Mouse (Mus musculus) CH12.LX (cell line): ENCODE measurements around the gene Sdf2l1. TPM values are rescaled to one million over a fixed set of nuclear protein-coding genes. Genes with fewer than 3 reads are reported as not detected.

Experiments used
- DNase-seq: peaks from one replicate; pipeline ENCODE4 v3.0.0-alpha.2; 2013; ENCODE audit errors: extremely low read depth
- H3K27ac ChIP-seq: 2 replicates; pipeline ENCODE4 v1.5.1; 2012; ENCODE audit warnings: low read depth, mild to moderate bottlenecking, control low read depth, moderate library complexity; ENCODE audit not compliant: insufficient read depth
- H3K27me3 ChIP-seq: replicated peaks from 2 replicates; pipeline ENCODE3; 2012; ENCODE audit warnings: inconsistent platforms
- H3K36me3 ChIP-seq, 2 experiments: replicated peaks in 1 of 2; 2 replicates each; pipeline versions ENCODE3 to v1.6.1; 2012; ENCODE audit warnings: inconsistent platforms in 1 of 2, low read length in 1 of 2, mild to moderate bottlenecking in 1 of 2, mixed read lengths in 1 of 2, moderate library complexity in 1 of 2; ENCODE audit not compliant: control insufficient read depth in 1 of 2, insufficient read depth in 1 of 2
- H3K4me1 ChIP-seq, 2 experiments: 2 replicates each; pipeline ENCODE4 v1.6.1; 2012; ENCODE audit warnings: inconsistent platforms in 1 of 2, moderate library complexity in 1 of 2; ENCODE audit not compliant: insufficient read depth in 2 of 2, control insufficient read depth in 1 of 2
- H3K4me2 ChIP-seq: 2 replicates; pipeline ENCODE4 v1.6.1; 2012; ENCODE audit warnings: low read depth, mild to moderate bottlenecking, control low read depth; ENCODE audit not compliant: poor library complexity, insufficient read depth, severe bottlenecking
- H3K4me3 ChIP-seq, 3 experiments: fragments of 150-350 bp in 1 of 3; sonication (generic) in 1 of 3; replicated peaks in 1 of 3; 2 replicates each; pipeline versions ENCODE3 to v1.5.1; 2011 to 2012; ENCODE audit warnings: low read depth in 2 of 3, low read length in 2 of 3, mild to moderate bottlenecking in 2 of 3, moderate library complexity in 2 of 3, control low read depth in 1 of 3, improper control_type of control experiment in 1 of 3, inconsistent platforms in 1 of 3, mixed read lengths in 1 of 3; ENCODE audit not compliant: poor library complexity in 1 of 3
- H3K79me2 ChIP-seq: replicated peaks from 2 replicates; pipeline ENCODE4 v1.6.1; 2012; ENCODE audit warnings: mild to moderate bottlenecking, moderate library complexity; ENCODE audit not compliant: control insufficient read depth, poor library complexity, insufficient read depth, severe bottlenecking; ENCODE audit errors: extremely low read depth
- H3K9ac ChIP-seq: 2 replicates; pipeline ENCODE4 v1.6.1; 2012; ENCODE audit warnings: low read depth, mild to moderate bottlenecking, control low read depth, moderate library complexity; ENCODE audit not compliant: insufficient read depth
- H3K9me3 ChIP-seq: replicated peaks from 2 replicates; pipeline ENCODE3; 2012; ENCODE audit warnings: low read length, inconsistent platforms, mixed read lengths
- BHLHE40 ChIP-seq: IDR thresholded peaks from 2 replicates; pipeline ENCODE4 v1.6.1; 2011; ENCODE audit warnings: mild to moderate bottlenecking, low read depth, low read length, improper control_type of control experiment
- CHD1 ChIP-seq: IDR thresholded peaks from 2 replicates; pipeline ENCODE4 v1.6.1; 2012; ENCODE audit warnings: low read depth, low read length, improper control_type of control experiment, inconsistent platforms
- CHD2 ChIP-seq: IDR thresholded peaks from 2 replicates; pipeline ENCODE4 v1.6.1; 2011; ENCODE audit warnings: low read length, improper control_type of control experiment
- CTCF ChIP-seq, 2 experiments: IDR thresholded peaks in 1 of 2; conservative IDR thresholded peaks in 1 of 2; 2 replicates each; pipeline ENCODE4 v1.5.1; 2011 to 2012; ENCODE audit warnings: low read depth in 2 of 2, low read length in 2 of 2, improper control_type of control experiment in 1 of 2, inconsistent platforms in 1 of 2, mild to moderate bottlenecking in 1 of 2, moderate library complexity in 1 of 2
- E2F4 ChIP-seq: IDR thresholded peaks from 2 replicates; pipeline ENCODE4 v1.6.1; 2011; ENCODE audit warnings: low read depth, low read length, improper control_type of control experiment; ENCODE audit not compliant: insufficient replicate concordance
- ELF1 ChIP-seq: IDR thresholded peaks from 2 replicates; pipeline ENCODE4 v1.6.1; 2014; ENCODE audit warnings: low read depth, mild to moderate bottlenecking, inconsistent platforms, low read length, improper control_type of control experiment
- EP300 ChIP-seq: IDR thresholded peaks from 2 replicates; pipeline ENCODE4 v1.6.1; 2011; ENCODE audit warnings: low read length, improper control_type of control experiment
- ETS1 ChIP-seq: conservative IDR thresholded peaks from 2 replicates; pipeline ENCODE4 v1.6.1; 2012; ENCODE audit warnings: low read depth, mild to moderate bottlenecking, inconsistent platforms, low read length, improper control_type of control experiment, moderate library complexity
- GABPA ChIP-seq: IDR thresholded peaks from 2 replicates; pipeline ENCODE4 v1.6.1; 2012; ENCODE audit warnings: low read depth, low read length, improper control_type of control experiment, inconsistent platforms; ENCODE audit not compliant: insufficient replicate concordance
- HCFC1 ChIP-seq: IDR thresholded peaks from 2 replicates; pipeline ENCODE4 v1.6.1; 2012; ENCODE audit warnings: low read depth, mild to moderate bottlenecking, inconsistent platforms, low read length, improper control_type of control experiment
- IRF4 ChIP-seq: IDR thresholded peaks from 2 replicates; pipeline ENCODE4 v1.6.1; 2014; ENCODE audit warnings: low read depth, mild to moderate bottlenecking, inconsistent platforms, low read length, improper control_type of control experiment
- JUN ChIP-seq: IDR thresholded peaks from 2 replicates; pipeline ENCODE4 v1.6.1; 2011; ENCODE audit warnings: low read depth, mild to moderate bottlenecking, low read length, improper control_type of control experiment, moderate library complexity; ENCODE audit not compliant: insufficient read depth
- JUND ChIP-seq: conservative IDR thresholded peaks from 2 replicates; pipeline ENCODE4 v1.6.1; 2011; ENCODE audit warnings: low read depth, low read length, improper control_type of control experiment
- KAT2A ChIP-seq: IDR thresholded peaks from 2 replicates; pipeline ENCODE4 v1.6.1; 2012; ENCODE audit warnings: low read length, improper control_type of control experiment, inconsistent platforms; ENCODE audit not compliant: insufficient replicate concordance
- MAFK ChIP-seq: IDR thresholded peaks from 2 replicates; pipeline ENCODE4 v1.6.1; 2011; ENCODE audit warnings: low read length, improper control_type of control experiment; ENCODE audit not compliant: insufficient replicate concordance
- MAX ChIP-seq: IDR thresholded peaks from 2 replicates; pipeline ENCODE4 v1.6.1; 2011; ENCODE audit warnings: low read length, improper control_type of control experiment
- MAZ ChIP-seq: IDR thresholded peaks from 2 replicates; pipeline ENCODE4 v1.6.1; 2012; ENCODE audit warnings: low read depth, mild to moderate bottlenecking, inconsistent platforms, low read length, improper control_type of control experiment, moderate library complexity
- MEF2A ChIP-seq: IDR thresholded peaks from 2 replicates; pipeline ENCODE4 v1.6.1; 2014; ENCODE audit warnings: low read depth, mild to moderate bottlenecking, inconsistent platforms, low read length, improper control_type of control experiment, borderline replicate concordance
- MXI1 ChIP-seq: IDR thresholded peaks from 2 replicates; pipeline ENCODE4 v1.6.1; 2011; ENCODE audit warnings: mild to moderate bottlenecking, low read depth, low read length, improper control_type of control experiment
- MYC ChIP-seq: IDR thresholded peaks from 2 replicates; pipeline ENCODE4 v1.6.1; 2011; ENCODE audit warnings: low read depth, mild to moderate bottlenecking, improper control_type of control experiment, low read length
- NELFE ChIP-seq: IDR thresholded peaks from 2 replicates; pipeline ENCODE4 v1.6.1; 2011; ENCODE audit warnings: low read depth, low read length, improper control_type of control experiment
- PAX5 ChIP-seq: IDR thresholded peaks from 2 replicates; pipeline ENCODE4 v1.6.1; 2012; ENCODE audit warnings: low read length, inconsistent platforms, mixed read lengths
- POLR2A ChIP-seq: IDR thresholded peaks from 2 replicates; pipeline ENCODE4 v1.6.1; 2011; ENCODE audit warnings: low read depth, mild to moderate bottlenecking, improper control_type of control experiment, low read length
- POLR2AphosphoS2 ChIP-seq: IDR thresholded peaks from 2 replicates; pipeline ENCODE4 v1.6.1; 2011; ENCODE audit warnings: low read depth, low read length, improper control_type of control experiment
- RAD21 ChIP-seq: IDR thresholded peaks from 2 replicates; pipeline ENCODE4 v1.6.1; 2011; ENCODE audit warnings: low read depth, mild to moderate bottlenecking, low read length, improper control_type of control experiment, moderate library complexity
- RCOR1 ChIP-seq: conservative IDR thresholded peaks from 2 replicates; pipeline ENCODE4 v1.6.1; 2012; ENCODE audit warnings: low read depth, mild to moderate bottlenecking, inconsistent platforms, low read length, improper control_type of control experiment
- SIN3A ChIP-seq: IDR thresholded peaks from 2 replicates; pipeline ENCODE4 v1.6.1; 2012; ENCODE audit warnings: low read length, improper control_type of control experiment, inconsistent platforms
- SMC3 ChIP-seq: IDR thresholded peaks from 2 replicates; pipeline ENCODE4 v1.6.1; 2011; ENCODE audit warnings: low read depth, low read length, improper control_type of control experiment
- TBP ChIP-seq: conservative IDR thresholded peaks from 2 replicates; pipeline ENCODE4 v1.6.1; 2011; ENCODE audit warnings: low read depth, low read length, improper control_type of control experiment
- TCF12 ChIP-seq: IDR thresholded peaks from 2 replicates; pipeline ENCODE4 v1.6.1; 2014; ENCODE audit warnings: low read depth, mild to moderate bottlenecking, inconsistent platforms, low read length, improper control_type of control experiment
- UBTF ChIP-seq: IDR thresholded peaks from 2 replicates; pipeline ENCODE4 v1.6.1; 2012; ENCODE audit warnings: low read depth, mild to moderate bottlenecking, inconsistent platforms, low read length, improper control_type of control experiment, moderate library complexity
- USF1 ChIP-seq: IDR thresholded peaks from 2 replicates; pipeline ENCODE4 v1.6.1; 2014; ENCODE audit warnings: low read depth, mild to moderate bottlenecking, inconsistent platforms, low read length, improper control_type of control experiment
- USF2 ChIP-seq: conservative IDR thresholded peaks from 2 replicates; pipeline ENCODE4 v1.6.1; 2011; ENCODE audit warnings: low read depth, low read length, improper control_type of control experiment
- ZC3H11A ChIP-seq: IDR thresholded peaks from 2 replicates; pipeline ENCODE4 v1.6.1; 2012; ENCODE audit warnings: low read depth, mild to moderate bottlenecking, inconsistent platforms, low read length, improper control_type of control experiment
- ZKSCAN1 ChIP-seq: IDR thresholded peaks from 2 replicates; pipeline ENCODE4 v1.6.1; 2012; ENCODE audit warnings: low read depth, inconsistent platforms, low read length, improper control_type of control experiment, borderline replicate concordance
- ZMIZ1 ChIP-seq: IDR thresholded peaks from 2 replicates; pipeline ENCODE4 v1.6.1; 2012; ENCODE audit warnings: low read depth, mild to moderate bottlenecking, inconsistent platforms, low read length, improper control_type of control experiment
- ZNF384 ChIP-seq: IDR thresholded peaks from 2 replicates; pipeline ENCODE4 v1.6.1; 2012; ENCODE audit warnings: low read depth, low read length, improper control_type of control experiment, inconsistent platforms
- dilution Hi-C: fragments of 300-500 bp; cut with MboI; formaldehyde crosslinking; loops from 2 replicates; pipeline ENCODE4 v1.14.3; 2020; ENCODE audit warnings: low sequenced_read_pairs; ENCODE audit not compliant: extremely low pct_unique_long_range_greater_than_20kb, extremely low pct_ligation_motif_present
- in situ Hi-C: fragments of 300-500 bp; cut with MboI; formaldehyde crosslinking; loops from 3 replicates; pipeline ENCODE4 v1.14.3; 2019; ENCODE audit warnings: low sequenced_read_pairs, low pct_ligation_motif_present, low pct_unique_long_range_greater_than_20kb, mixed read lengths
- polyA plus RNA-seq: library from polyadenylated mRNA; unstranded; fragments of >175 nt; gene quantifications from 2 replicates; pipeline ENCODE4 v1.2.1, GENCODE M21; 2012; ENCODE audit warnings: low read depth; ENCODE audit not compliant: insufficient read length
- total RNA-seq, 2 experiments: library from RNA; depleted of rRNA; stranded (reverse); fragments of 300-350 nt in 1 of 2; fragments of >200 nt in 1 of 2; gene quantifications; 2 replicates each; pipeline ENCODE4 v1.2.3; 2012 to 2014

Sdf2l1 gene
- total RNA-seq (2012; rRNA removed) (235 and 348 TPM in 2 replicates), total RNA-seq (2014; rRNA removed) (159 and 168 TPM in 2 replicates), polyA plus RNA-seq (159 and 165 TPM in 2 replicates)

- dilution Hi-C loops (no loop called here), in situ Hi-C loops (loop anchor here (5.0 kb wide), 2 partner anchors 70 to 150 kb away; partner anchors contain the start of gene Ube2l3)
- DNase-seq, result peak; percentile 100
- Histone ChIP-seq H3K4me1 (peaks cover 10 to 26% of the 10 kb centered on the region in 2 experiments), H3K9me3 (no peaks in the 10 kb centered on the region), H3K27me3 (no peaks in the 10 kb centered on the region), H3K79me2 (no peaks in the 10 kb centered on the region; the same call in 1 of the 2 replicates), H3K4me3 (peak within 1 kb of the TSS; percentile 75 to 92 (median 76)), H3K4me2 (peak within 1 kb of the TSS; percentile 83), H3K36me3 (peaks cover 0 to 14% of the 10 kb centered on the region in 2 experiments), H3K27ac (no peak within 1 kb of the TSS), H3K9ac (peak within 1 kb of the TSS; percentile 61)
- TF ChIP-seq ZKSCAN1, result no peak
- TF ChIP-seq BHLHE40, result peak; percentile 27; the same call in 1 of the 2 replicates
- TF ChIP-seq ETS1, result 0 out of 2 replicates have a peak, but pooled peaks have one; percentile 23
- TF ChIP-seq TCF12, result peak; percentile 86
- TF ChIP-seq CTCF (conservative IDR thresholded peaks at IDR 0.05 in 1 of 2, IDR thresholded peaks at IDR 0.05 in 1 of 2; ENCODE audit: low read depth in 2 of 2, low read length in 2 of 2), result peak in 1 of 2 experiments; percentile 50; a peak in 2 of 4 replicates
- peak; percentile 88 for TF ChIP-seq NELFE
- TF ChIP-seq TBP, result peak; percentile 83; the same call in 1 of the 2 replicates
- TF ChIP-seq CHD2, result peak; percentile 97
- peak; percentile 84; the same call in 1 of the 2 replicates for TF ChIP-seq CHD1
- TF ChIP-seq MXI1, result peak; percentile 76; the same call in 1 of the 2 replicates
- TF ChIP-seq ELF1, result peak; percentile 92
- TF ChIP-seq MAFK, result no peak
- peak; percentile 56; the same call in 1 of the 2 replicates for TF ChIP-seq MAZ
- 0 out of 2 replicates have a peak, but pooled peaks have one; percentile 5 for TF ChIP-seq SMC3
- peak; percentile 98 for TF ChIP-seq POLR2A
- TF ChIP-seq MEF2A, result no peak; the same call in 1 of the 2 replicates
- TF ChIP-seq USF2, result no peak
- no peak for TF ChIP-seq USF1
- peak; percentile 38; the same call in 1 of the 2 replicates for TF ChIP-seq UBTF
- TF ChIP-seq POLR2AphosphoS2, result peak; percentile 80
- TF ChIP-seq RCOR1, result peak; percentile 71; the same call in 1 of the 2 replicates
- peak; percentile 31; the same call in 1 of the 2 replicates for TF ChIP-seq MYC
- TF ChIP-seq IRF4, result peak; percentile 65; the same call in 1 of the 2 replicates
- TF ChIP-seq E2F4, result peak; percentile 85; the same call in 1 of the 2 replicates
- 0 out of 2 replicates have a peak, but pooled peaks have one; percentile 22 for TF ChIP-seq ZNF384
- no peak for TF ChIP-seq PAX5
- no peak for TF ChIP-seq ZC3H11A
- TF ChIP-seq RAD21, result no peak
- TF ChIP-seq MAX, result peak; percentile 85
- TF ChIP-seq JUND, result no peak
- peak; percentile 73; the same call in 1 of the 2 replicates for TF ChIP-seq KAT2A
- no peak for TF ChIP-seq GABPA
- TF ChIP-seq JUN, result no peak
- TF ChIP-seq ZMIZ1, result peak; percentile 96
- peak; percentile 99 for TF ChIP-seq SIN3A
- no peak for TF ChIP-seq EP300
- TF ChIP-seq HCFC1, result peak; percentile 58
Observed at GRCm38 (mm10) chr16:17132089-17132905, at the start of gene Sdf2l1. Gene Sdf2l1 (minus strand): TSS chr16:17132383.
